Mouse (Mus musculus) brain, embryonic 14.5 days (tissue): Measurements from ENCODE around the gene Helt.

Experiments used
- CTCF ChIP-seq: fragments of 200-500 bp; IDR thresholded peaks from 2 replicates; pipeline ENCODE4 v1.5.1; 2012; ENCODE audit warnings: inconsistent platforms, mild to moderate bottlenecking, moderate library complexity, borderline replicate concordance; ENCODE audit not compliant: insufficient read depth, insufficient read length; ENCODE audit errors: extremely low read depth
- POLR2A ChIP-seq: fragments of 200-500 bp; IDR thresholded peaks from 2 replicates; pipeline ENCODE4 v1.6.1; 2012; ENCODE audit warnings: mild to moderate bottlenecking, inconsistent platforms, borderline replicate concordance; ENCODE audit not compliant: poor library complexity, insufficient read depth, insufficient read length, severe bottlenecking; ENCODE audit errors: extremely low read depth

DNA sequence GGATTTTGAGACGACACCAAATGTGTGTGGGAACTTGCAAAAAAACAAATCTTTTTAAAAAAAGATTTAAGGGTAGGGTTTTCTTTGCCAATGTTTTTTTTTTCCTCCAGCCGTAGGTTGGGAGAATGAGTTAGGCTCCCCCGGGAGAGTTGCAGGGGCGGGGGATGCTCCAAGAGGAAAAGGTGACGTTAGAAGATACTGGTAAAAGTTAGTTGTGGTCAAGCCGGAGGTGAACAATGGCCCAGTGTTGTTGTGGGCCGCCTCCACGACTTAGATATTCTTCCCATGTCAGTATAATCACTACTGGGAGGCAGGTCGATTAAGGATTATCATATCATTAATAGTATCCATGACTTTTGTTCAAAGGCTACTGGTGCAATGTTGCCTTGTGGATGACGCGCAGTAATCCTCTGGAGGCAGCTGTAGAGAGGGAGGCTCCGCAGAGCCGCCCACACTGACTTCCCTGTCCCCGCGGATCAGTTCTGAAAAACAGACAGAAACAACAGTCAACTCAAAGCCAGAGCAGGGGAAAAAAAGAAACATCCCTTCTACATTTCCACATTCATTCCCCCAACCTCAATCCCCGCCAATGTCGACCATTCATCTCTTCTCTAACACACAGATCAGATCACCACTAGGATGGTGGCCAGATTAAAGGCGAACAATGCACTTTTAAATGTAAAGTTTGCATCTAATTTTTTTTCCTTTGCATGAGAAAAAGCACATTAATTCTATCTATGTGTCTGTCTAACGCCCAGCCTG lies 36.4 kb downstream of the Helt start:
- TF ChIP-seq CTCF (no peak), POLR2A (no peak)
